Mouse (Mus musculus) spleen, adult 2 months (tissue): Measurements from ENCODE around the gene Serpina1d. TPM values are rescaled to one million over a fixed set of nuclear protein-coding genes. Genes with fewer than 3 reads are reported as not detected.
"Not testable (repeated sequence)": the region's sequence is repeated elsewhere in the genome, so short reads cannot be mapped to it uniquely, and the experiment has no call there.

ENCODE experiments used
- DNase-seq, 2 experiments: peaks; one replicate each; pipeline versions ENCODE4 v3.0.0 to v3.0.0-alpha.2; 2012 to 2021; ENCODE audit warnings: low spot score in 2 of 2, low read depth in 1 of 2
- H3K27ac ChIP-seq: fragments of 200-500 bp; 2 replicates; pipeline ENCODE4 v1.5.1; 2012; ENCODE audit warnings: low read length, inconsistent platforms; ENCODE audit not compliant: insufficient read depth
- H3K27me3 ChIP-seq: fragments of 200-500 bp; 2 replicates; pipeline ENCODE4 v1.6.1; 2012; ENCODE audit warnings: mild to moderate bottlenecking, moderate library complexity, low read length, inconsistent platforms; ENCODE audit not compliant: control insufficient read depth, insufficient read depth
- H3K36me3 ChIP-seq: fragments of 200-500 bp; 2 replicates; pipeline ENCODE4 v1.6.1; 2012; ENCODE audit warnings: mild to moderate bottlenecking, low read length, inconsistent platforms; ENCODE audit not compliant: control insufficient read depth, insufficient read depth
- H3K4me1 ChIP-seq: fragments of 200-500 bp; 2 replicates; pipeline ENCODE4 v1.6.1; 2011; ENCODE audit warnings: inconsistent platforms; ENCODE audit not compliant: control insufficient read depth, insufficient read depth, insufficient read length
- H3K4me3 ChIP-seq: fragments of 200-500 bp; 2 replicates; pipeline ENCODE4 v1.5.1; 2011; ENCODE audit warnings: mild to moderate bottlenecking, inconsistent platforms; ENCODE audit not compliant: insufficient read depth, insufficient read length; ENCODE audit errors: extremely low read depth
- WGBS: fragments of 180-500 bp; shearing (Covaris S2); methylation state at CpG from one replicate; pipeline ENCODE4 v1.1.7; 2018; 5-methylcytosine and 5-hydroxymethylcytosine counted together
- polyA plus RNA-seq: library from polyadenylated mRNA; depleted of rRNA; stranded (reverse); fragments of >200 nt; gene quantifications from 2 replicates; pipeline ENCODE4 v1.2.3, GENCODE M21; 2012; rRNA removed

Gene Serpina1d
- 0.46 and 0.65 TPM in 2 replicates for polyA plus RNA-seq

GRCm38 (mm10) chr12:103773246-103773851 lies at the start of gene Serpina1d:
Gene Serpina1d, minus strand, starts transcription at chr12:103773592.
- DNase-seq, H3K4me1 ChIP-seq, H3K27ac ChIP-seq, H3K27me3 ChIP-seq, H3K36me3 ChIP-seq, H3K4me3 ChIP-seq: not testable (repeated sequence)
- WGBS: 88% methylated on average over 6 of the region's 6 CpGs

GRCm38 (mm10) chr12:103770597-103770996 lies 2.8 kb downstream of the Serpina1d start:
- H3K36me3 ChIP-seq, DNase-seq, H3K27ac ChIP-seq, H3K4me1 ChIP-seq, H3K4me3 ChIP-seq, H3K27me3 ChIP-seq: not testable (repeated sequence)
- WGBS: 78% methylated on average over 1 of the region's 1 CpGs

- 72% methylated on average over 3 of the region's 3 CpGs for WGBS
- not testable (repeated sequence) for H3K36me3 ChIP-seq, DNase-seq, H3K4me1 ChIP-seq, H3K27me3 ChIP-seq, H3K27ac ChIP-seq, H3K4me3 ChIP-seq
Measured at GRCm38 (mm10) chr12:103763083-103763482, 10.3 kb downstream of the Serpina1d start.

GRCm38 (mm10) chr12:103760316-103760715 lies 13.1 kb downstream of the Serpina1d start:
- H3K36me3 ChIP-seq, H3K4me3 ChIP-seq, DNase-seq, H3K4me1 ChIP-seq, H3K27ac ChIP-seq, H3K27me3 ChIP-seq: not testable (repeated sequence)
- 92% methylated on average over 3 of the region's 3 CpGs for WGBS

GRCm38 (mm10) chr12:103745957-103746356 lies 27.4 kb downstream of the Serpina1d start:
- DNase-seq, H3K27ac ChIP-seq, H3K27me3 ChIP-seq, H3K4me3 ChIP-seq, H3K4me1 ChIP-seq, H3K36me3 ChIP-seq: not testable (repeated sequence)
- whole genome bisulfite sequencing: 87% methylated on average over 5 of the region's 5 CpGs

GRCm38 (mm10) chr12:103737791-103738580 lies 35.4 kb downstream of the Serpina1d start:
- H3K27ac ChIP-seq, H3K4me3 ChIP-seq, H3K4me1 ChIP-seq, DNase-seq, H3K36me3 ChIP-seq, H3K27me3 ChIP-seq: not testable (repeated sequence)
- WGBS: 83% methylated on average over 6 of the region's 6 CpGs

- H3K36me3 ChIP-seq, DNase-seq, H3K4me1 ChIP-seq, H3K27me3 ChIP-seq, H3K4me3 ChIP-seq, H3K27ac ChIP-seq: not testable (repeated sequence)
- 84% methylated on average over 4 of the region's 4 CpGs for WGBS
Measured at GRCm38 (mm10) chr12:103735566-103735965, 37.8 kb downstream of the Serpina1d start.

- DNase-seq, H3K36me3 ChIP-seq, H3K27ac ChIP-seq, H3K4me1 ChIP-seq, H3K27me3 ChIP-seq, H3K4me3 ChIP-seq: not testable (repeated sequence)
- WGBS: 86% methylated on average over 4 of the region's 4 CpGs
Measured at GRCm38 (mm10) chr12:103735101-103735500, 38.3 kb downstream of the Serpina1d start.

Other genes with a start within 250 kb of the Serpina1d start
- gene Ppp4r4, start 241.3 kb downstream of the Serpina1d start, polyA plus RNA-seq: 0.08 and 0.22 TPM in 2 replicates
- gene Serpina10, start 142.1 kb downstream of the Serpina1d start, polyA plus RNA-seq: 0.47 and 0.76 TPM in 2 replicates
- not detected in 2 replicates for gene Serpina6, start 116.4 kb downstream of the Serpina1d start, polyA plus RNA-seq
- not detected in 2 replicates for gene Serpina16, start 97.5 kb downstream of the Serpina1d start, polyA plus RNA-seq
- gene Serpina1f, start 78.1 kb downstream of the Serpina1d start, polyA plus RNA-seq: 0.05 TPM in 1 of 2 replicates, not detected in the other
- 2.2 and 19.8 TPM in 2 replicates for gene Serpina1b, start 56.8 kb upstream of the Serpina1d start, polyA plus RNA-seq
- gene Serpina1a, start 90.0 kb upstream of the Serpina1d start, polyA plus RNA-seq: 0.64 and 11.8 TPM in 2 replicates
- 0.90 and 6.6 TPM in 2 replicates for gene Serpina1c, start 131.3 kb upstream of the Serpina1d start, polyA plus RNA-seq
- gene Serpina1e, start 185.4 kb upstream of the Serpina1d start, polyA plus RNA-seq: 0.67 and 1.0 TPM in 2 replicates
- 0.49 and 0.87 TPM in 2 replicates for gene Serpina11, start 216.4 kb upstream of the Serpina1d start, polyA plus RNA-seq
- 0.13 TPM in 1 of 2 replicates, not detected in the other for gene Serpina9, start 240.2 kb upstream of the Serpina1d start, polyA plus RNA-seq